Mouse (Mus musculus) heart, postnatal 0 days (tissue): ENCODE measurements around the gene Sh2d3c. TPM values are rescaled to one million over a fixed set of nuclear protein-coding genes. Genes with fewer than 3 reads are reported as not detected.

Experiments
- ATAC-seq: fragments of 200-750 bp; cut with Nextera tagmentation; 2 replicates; pipeline ENCODE4 v1.8.0; 2017; ENCODE audit warnings: low read depth, moderate number of reproducible peaks, moderate library complexity; ENCODE audit not compliant: insufficient read depth
- DNase-seq: peaks from one replicate; pipeline ENCODE4 v3.0.0-alpha.2; 2016; ENCODE audit warnings: low spot score
- H3K27ac ChIP-seq: fragments of 300-500 bp; sonication (generic); 2 replicates; pipeline ENCODE4 v1.5.1; 2014; ENCODE audit warnings: low read depth, mild to moderate bottlenecking
- H3K27me3 ChIP-seq: fragments of 300-500 bp; sonication (generic); 2 replicates; pipeline ENCODE4 v1.6.1; 2014; ENCODE audit warnings: low read length, mixed read lengths; ENCODE audit not compliant: control insufficient read depth, insufficient read depth
- H3K36me3 ChIP-seq: fragments of 300-500 bp; sonication (generic); replicated peaks from 2 replicates; pipeline ENCODE4 v1.6.1; 2014; ENCODE audit warnings: low read length, mixed read lengths; ENCODE audit not compliant: control insufficient read depth, insufficient read depth
- H3K4me1 ChIP-seq: fragments of 300-500 bp; sonication (generic); 2 replicates; pipeline ENCODE4 v1.6.1; 2014; ENCODE audit warnings: antibody characterized with exemption; ENCODE audit not compliant: control insufficient read depth, insufficient read depth
- H3K4me2 ChIP-seq: fragments of 300-500 bp; sonication (generic); 2 replicates; pipeline ENCODE4 v1.6.1; 2014; ENCODE audit warnings: low read depth, mild to moderate bottlenecking, low read length, moderate library complexity
- H3K4me3 ChIP-seq: fragments of 300-500 bp; sonication (generic); 2 replicates; pipeline ENCODE4 v1.5.1; 2014; ENCODE audit warnings: low read depth, low read length
- H3K9ac ChIP-seq: fragments of 300-500 bp; sonication (generic); replicated peaks from 2 replicates; pipeline ENCODE4 v1.6.1; 2014; ENCODE audit warnings: low read depth, low read length, mixed read lengths
- H3K9me3 ChIP-seq: fragments of 300-500 bp; sonication (generic); replicated peaks from 2 replicates; pipeline ENCODE4 v1.6.1; 2016; ENCODE audit warnings: low read length; ENCODE audit not compliant: control insufficient read depth
- CTCF ChIP-seq: IDR thresholded peaks from 2 replicates; pipeline ENCODE4 v1.5.1; 2016; ENCODE audit warnings: antibody characterized with exemption, control low read depth, low read depth
- EP300 ChIP-seq: IDR thresholded peaks from 2 replicates; pipeline ENCODE4 v1.6.1; 2016; ENCODE audit warnings: antibody characterized with exemption, low read depth
- WGBS: fragments of 180-500 bp; shearing (Covaris S2); extraction: QIAGEN DNeasy Blood & Tissue Kit; methylation state at CpG from one replicate; pipeline ENCODE4 v1.1.7; 2014; 5-methylcytosine and 5-hydroxymethylcytosine counted together
- polyA plus RNA-seq: library from polyadenylated mRNA; unstranded; fragments of >200 nt; fragmentation: Nextera tagmentation; extraction: Ambion mirVana; gene quantifications from 2 replicates; pipeline ENCODE4 v1.2.1, GENCODE M21; 2015
- total RNA-seq: library from RNA; depleted of rRNA; stranded (reverse); fragments of >200 nt; gene quantifications from 2 replicates; pipeline ENCODE4 v1.2.3, GENCODE M21; 2014; ENCODE audit warnings: low replicate concordance

The Sh2d3c gene
- total and polyA plus RNA-seq, 2 experiments from 2014 or later: 17.0 to 24.2 TPM

- H3K4me3 ChIP-seq: no peak overlapping the region
- no peak overlapping the region for H3K9ac ChIP-seq
- TF ChIP-seq CTCF (no peak), EP300 (no peak)
- 85% methylated on average over 10 of the region's 10 CpGs for WGBS
- H3K27ac ChIP-seq: no peak overlapping the region
- peaks cover 10% of the 10 kb centered on the region; the same call in 1 of the 2 replicates for H3K4me1 ChIP-seq
- H3K36me3 ChIP-seq: peaks cover 68% of the 10 kb centered on the region
- ATAC-seq (no peak), DNase-seq (no peak)
- no peak overlapping the region for H3K4me2 ChIP-seq
- no peaks in the 10 kb centered on the region for H3K27me3 ChIP-seq
- H3K9me3 ChIP-seq: no peaks in the 10 kb centered on the region
These were observed 37.2 kb upstream of the Sh2d3c start for GRCm38 (mm10) chr2:32683701-32684100.

GRCm38 (mm10) chr2:32684681-32685428 lies 36.0 kb upstream of the Sh2d3c start:
- 84% methylated on average over 15 of the region's 15 CpGs for WGBS
- H3K36me3 ChIP-seq: peaks cover 58% of the 10 kb centered on the region

GRCm38 (mm10) chr2:32685807-32686206 lies 35.0 kb upstream of the Sh2d3c start:
- ATAC-seq (no peak), DNase-seq (no peak)
- Histone ChIP-seq H3K36me3 (peaks cover 54% of the 10 kb centered on the region), H3K4me1 (no peaks in the 10 kb centered on the region), H3K4me3 (no peak overlapping the region), H3K9ac (no peak overlapping the region), H3K4me2 (no peak overlapping the region), H3K9me3 (no peaks in the 10 kb centered on the region), H3K27me3 (no peaks in the 10 kb centered on the region), H3K27ac (no peak overlapping the region)
- WGBS: 88% methylated on average over 3 of the region's 3 CpGs
- TF ChIP-seq CTCF (no peak), EP300 (no peak)

More at GRCm38 (mm10) chr2:32684681-32685428, 36.0 kb upstream of the Sh2d3c start:
- DNase-seq (no peak), ATAC-seq (no peak)
- Histone ChIP-seq H3K4me3 (no peak overlapping the region), H3K27ac (no peak overlapping the region), H3K9ac (no peak overlapping the region), H3K4me1 (peaks cover 5% of the 10 kb centered on the region; the same call in 1 of the 2 replicates), H3K4me2 (no peak overlapping the region), H3K9me3 (no peaks in the 10 kb centered on the region), H3K27me3 (no peaks in the 10 kb centered on the region)
- TF ChIP-seq EP300: no peak
- TF ChIP-seq CTCF: no peak

- H3K27ac ChIP-seq: no peak overlapping the region
- H3K9me3 ChIP-seq: no peaks in the 10 kb centered on the region
- 86% methylated on average over 6 of the region's 6 CpGs for WGBS
- H3K27me3 ChIP-seq: no peaks in the 10 kb centered on the region
- peaks cover 46% of the 10 kb centered on the region for H3K36me3 ChIP-seq
- no peak overlapping the region for H3K4me2 ChIP-seq
- no peaks in the 10 kb centered on the region for H3K4me1 ChIP-seq
- ATAC-seq (no peak), DNase-seq (no peak)
- no peak overlapping the region for H3K9ac ChIP-seq
- no peak overlapping the region for H3K4me3 ChIP-seq
- TF ChIP-seq CTCF: no peak
- TF ChIP-seq EP300: no peak
These were observed 34.2 kb upstream of the Sh2d3c start for GRCm38 (mm10) chr2:32686640-32687039.

- Histone ChIP-seq H3K4me3 (no peak overlapping the region), H3K4me2 (no peak overlapping the region), H3K27me3 (no peaks in the 10 kb centered on the region), H3K36me3 (peaks cover 37% of the 10 kb centered on the region), H3K9me3 (no peaks in the 10 kb centered on the region), H3K27ac (no peak overlapping the region), H3K9ac (no peak overlapping the region), H3K4me1 (no peaks in the 10 kb centered on the region)
- no peak for ATAC-seq
- 90% methylated on average over 8 of the region's 8 CpGs for WGBS
- DNase-seq: no peak
- no peak for TF ChIP-seq EP300
- TF ChIP-seq CTCF: no peak
These were observed 33.3 kb upstream of the Sh2d3c start for GRCm38 (mm10) chr2:32687562-32687961.

- Histone ChIP-seq H3K9ac (no peak overlapping the region), H3K4me1 (peaks cover 9% of the 10 kb centered on the region; the same call in 1 of the 2 replicates), H3K36me3 (peaks cover 24% of the 10 kb centered on the region), H3K4me2 (no peak overlapping the region), H3K27ac (no peak overlapping the region), H3K4me3 (no peak overlapping the region), H3K9me3 (no peaks in the 10 kb centered on the region), H3K27me3 (no peaks in the 10 kb centered on the region)
- peak; percentile 88 for DNase-seq
- peak; percentile 25 for ATAC-seq
- TF ChIP-seq EP300 (no peak), CTCF (peak; percentile 100)
- WGBS: 21% methylated on average over 5 of the region's 5 CpGs
These were observed 31.4 kb upstream of the Sh2d3c start for GRCm38 (mm10) chr2:32689420-32689819.
